Mouse (Mus musculus) liver, adult 2 months (tissue): ENCODE results near the gene Zfp260. TPM values are rescaled to one million over a fixed set of nuclear protein-coding genes. Genes with fewer than 3 reads are reported as not detected.

ENCODE experiments used
- DNase-seq: peaks from one replicate; pipeline ENCODE4 v3.0.0-alpha.2; 2011; ENCODE audit warnings: low read depth, low spot score; ENCODE audit errors: extremely low read depth
- H3K27ac ChIP-seq: fragments of 200-500 bp; replicated peaks from 2 replicates; pipeline ENCODE4 v1.5.1; 2012; ENCODE audit warnings: low read depth, mild to moderate bottlenecking, control low read depth, inconsistent platforms, low read length; ENCODE audit not compliant: insufficient read depth
- H3K27me3 ChIP-seq: fragments of 200-500 bp; 2 replicates; pipeline ENCODE4 v1.6.1; 2012; ENCODE audit warnings: mild to moderate bottlenecking, moderate library complexity, low read length, inconsistent platforms; ENCODE audit not compliant: control insufficient read depth, insufficient read depth
- H3K36me3 ChIP-seq: fragments of 200-500 bp; 2 replicates; pipeline ENCODE4 v1.6.1; 2012; ENCODE audit warnings: low read length, inconsistent platforms; ENCODE audit not compliant: control insufficient read depth, insufficient read depth
- H3K4me1 ChIP-seq: fragments of 200-500 bp; 2 replicates; pipeline ENCODE4 v1.6.1; 2011; ENCODE audit warnings: low read length; ENCODE audit not compliant: control insufficient read depth, insufficient read depth
- H3K4me3 ChIP-seq: fragments of 200-500 bp; 2 replicates; pipeline ENCODE4 v1.5.1; 2011; ENCODE audit warnings: low read depth, mild to moderate bottlenecking, control low read depth, low read length, moderate library complexity; ENCODE audit not compliant: insufficient read depth
- H3K79me2 ChIP-seq: fragments of 200-500 bp; 2 replicates; pipeline ENCODE4 v1.6.1; 2012; ENCODE audit warnings: inconsistent platforms, mild to moderate bottlenecking, low read length, moderate library complexity; ENCODE audit not compliant: control insufficient read depth, insufficient read depth
- H3K9ac ChIP-seq: fragments of 200-500 bp; 2 replicates; pipeline ENCODE4 v1.6.1; 2012; ENCODE audit warnings: low read depth, mild to moderate bottlenecking, control low read depth, inconsistent platforms, low read length
- CTCF ChIP-seq: fragments of 200-500 bp; IDR thresholded peaks from 2 replicates; pipeline ENCODE4 v1.5.1; 2011; ENCODE audit warnings: low read depth, low read length, control low read depth
- POLR2A ChIP-seq: fragments of 200-500 bp; IDR thresholded peaks from 2 replicates; pipeline ENCODE4 v1.6.1; 2011; ENCODE audit warnings: low read length, control low read depth; ENCODE audit not compliant: insufficient read depth; ENCODE audit errors: extremely low read depth
- WGBS: fragments of 180-500 bp; shearing (Covaris S2); methylation state at CpG from one replicate; pipeline ENCODE4 v1.1.7; 2018; 5-methylcytosine and 5-hydroxymethylcytosine counted together
- polyA plus RNA-seq: library from polyadenylated mRNA; depleted of rRNA; stranded (reverse); fragments of >200 nt; gene quantifications from 2 replicates; pipeline ENCODE4 v1.2.3, GENCODE M21; 2012; rRNA removed
- total RNA-seq: library from RNA; depleted of rRNA; stranded (reverse); fragments of >200 nt; gene quantifications from 2 replicates; pipeline ENCODE4 v1.2.3, GENCODE M21; 2014; rRNA removed

Gene Zfp260
- 19.0 and 19.6 TPM in 2 replicates for total RNA-seq
- polyA plus RNA-seq, result 8.3 and 11.1 TPM in 2 replicates

DNA sequence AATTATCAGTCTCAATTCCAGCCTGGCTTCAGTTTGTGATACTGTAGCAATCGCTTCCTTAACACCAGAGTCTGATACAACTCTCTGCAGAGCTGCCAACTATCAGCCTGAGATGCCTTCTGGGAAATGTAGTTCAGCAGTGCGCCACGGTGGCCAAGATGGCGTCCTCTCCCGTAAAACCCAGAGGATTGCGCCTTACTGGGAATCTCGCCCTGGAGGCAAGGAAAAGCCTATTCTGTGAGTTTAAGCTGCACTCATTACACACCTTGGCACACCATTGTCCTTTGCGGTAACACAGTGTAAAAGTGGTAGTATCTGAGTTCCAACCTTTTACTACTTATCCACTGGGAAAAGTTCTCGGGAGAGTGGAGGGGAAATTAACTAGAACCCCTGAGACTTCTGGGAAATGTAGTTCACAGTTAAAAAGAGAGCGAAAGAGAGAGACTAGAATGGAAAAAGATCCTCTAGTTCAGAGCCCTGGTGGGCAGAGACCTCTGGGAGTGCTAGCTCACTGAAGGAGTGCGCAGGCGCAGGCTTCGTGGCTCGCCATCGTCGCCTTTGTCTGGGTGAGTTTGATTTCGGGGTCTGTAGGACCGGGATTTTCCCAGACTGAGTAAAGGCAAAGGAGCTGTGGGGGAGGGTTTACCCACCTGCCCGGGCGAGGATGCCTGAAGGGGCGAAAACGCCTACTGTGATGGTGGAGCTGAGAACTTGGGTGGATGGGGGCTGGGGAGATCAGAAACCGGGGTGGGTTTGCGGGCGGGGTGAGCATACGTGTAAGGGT is at the start of gene Zfp260:
TSS of gene Zfp260 (plus strand) at position 132 of the 784 bp plus-strand sequence.
- Histone ChIP-seq H3K79me2 (peaks cover 12% of the 10 kb centered on the region; the same call in 1 of the 2 replicates), H3K27ac (peak within 1 kb of the TSS; percentile 92), H3K9ac (peak within 1 kb of the TSS; percentile 81), H3K36me3 (peaks cover 4% of the 10 kb centered on the region; the same call in 1 of the 2 replicates), H3K4me3 (peak within 1 kb of the TSS; percentile 72), H3K27me3 (no peaks in the 10 kb centered on the region), H3K4me1 (peaks cover 5% of the 10 kb centered on the region; the same call in 1 of the 2 replicates)
- under 1% methylated on average over 26 of the region's 26 CpGs for WGBS
- DNase-seq, result peak; percentile 95
- TF ChIP-seq POLR2A (0 out of 2 replicates have a peak, but pooled peaks have one; percentile 51), CTCF (no peak)

DNA sequence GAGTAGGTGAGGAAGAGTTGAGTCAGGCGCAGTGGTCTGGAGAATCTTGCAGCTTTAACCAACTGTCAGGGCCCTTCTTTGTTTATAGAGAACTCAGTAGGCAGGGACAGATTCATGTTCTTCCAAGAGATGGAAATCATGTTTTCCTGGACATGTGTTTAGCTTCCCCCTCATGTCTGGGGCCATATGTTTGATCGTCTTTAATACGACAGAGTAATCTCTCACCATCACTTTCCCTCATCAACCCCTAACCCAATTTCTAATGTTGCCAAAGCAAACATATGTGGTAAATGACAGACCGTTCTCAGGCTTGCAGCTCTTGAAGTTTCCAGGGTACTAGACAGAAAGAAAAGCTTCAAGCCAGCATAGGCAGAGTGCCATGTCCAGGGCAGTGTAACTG is 46.5 kb upstream of the Zfp260 start:
- no peak for DNase-seq
- H3K4me3 ChIP-seq, result no peak overlapping the region
- no peak for TF ChIP-seq CTCF
- no peak for TF ChIP-seq POLR2A
- no peaks in the 10 kb centered on the region for H3K4me1 ChIP-seq
- no peaks in the 10 kb centered on the region for H3K36me3 ChIP-seq
- H3K27me3 ChIP-seq, result no peaks in the 10 kb centered on the region
- no peak overlapping the region for H3K9ac ChIP-seq
- H3K27ac ChIP-seq, result no peak overlapping the region
- WGBS, result 70% methylated on average over 4 of the region's 4 CpGs
- H3K79me2 ChIP-seq, result no peaks in the 10 kb centered on the region

DNA sequence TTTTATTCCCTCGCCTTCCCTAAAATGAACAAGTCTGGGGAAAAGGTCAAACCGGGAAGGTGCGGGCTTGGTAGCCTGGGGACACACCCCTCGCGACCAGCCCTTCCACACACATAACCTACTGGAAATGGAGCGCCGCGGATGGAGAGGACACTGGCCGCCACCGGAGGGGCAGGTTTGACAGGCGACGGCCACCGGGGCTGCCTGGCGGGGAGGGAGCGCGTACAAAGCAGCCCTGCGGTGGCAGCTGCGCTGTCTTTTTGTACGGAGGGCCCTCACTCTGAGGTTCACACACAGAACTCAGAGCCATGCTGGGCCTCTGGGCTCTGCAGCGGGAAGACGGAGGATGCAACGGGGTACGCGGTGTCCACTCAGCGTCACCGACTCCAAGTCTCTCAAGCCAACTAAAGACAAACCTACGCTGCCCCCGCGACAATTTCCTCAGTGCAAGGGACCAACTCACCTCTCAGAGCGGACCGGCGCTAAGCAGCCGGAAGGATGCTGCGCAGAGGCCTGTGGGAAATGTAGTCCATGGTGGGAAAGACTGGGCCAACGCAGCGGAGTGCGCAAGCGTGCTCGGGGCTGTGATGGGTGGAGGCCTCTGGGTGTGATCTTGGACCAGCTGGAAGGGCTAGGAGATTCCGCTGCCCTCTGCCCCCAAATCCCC is 43.6 kb upstream of the Zfp260 start, which contains the start of gene Zfp14:
TSS of gene Zfp14 (minus strand) at position 499 of the 667 bp plus-strand sequence.
- Histone ChIP-seq H3K27ac (no peak within 1 kb of the TSS), H3K27me3 (no peaks in the 10 kb centered on the region), H3K4me1 (no peaks in the 10 kb centered on the region), H3K4me3 (peak within 1 kb of the TSS; percentile 63), H3K36me3 (no peaks in the 10 kb centered on the region), H3K79me2 (no peaks in the 10 kb centered on the region), H3K9ac (peak within 1 kb of the TSS; percentile 47)
- peak; percentile 76 for DNase-seq
- under 1% methylated on average over 40 of the region's 40 CpGs for WGBS
- TF ChIP-seq CTCF (no peak), POLR2A (no peak)

DNA sequence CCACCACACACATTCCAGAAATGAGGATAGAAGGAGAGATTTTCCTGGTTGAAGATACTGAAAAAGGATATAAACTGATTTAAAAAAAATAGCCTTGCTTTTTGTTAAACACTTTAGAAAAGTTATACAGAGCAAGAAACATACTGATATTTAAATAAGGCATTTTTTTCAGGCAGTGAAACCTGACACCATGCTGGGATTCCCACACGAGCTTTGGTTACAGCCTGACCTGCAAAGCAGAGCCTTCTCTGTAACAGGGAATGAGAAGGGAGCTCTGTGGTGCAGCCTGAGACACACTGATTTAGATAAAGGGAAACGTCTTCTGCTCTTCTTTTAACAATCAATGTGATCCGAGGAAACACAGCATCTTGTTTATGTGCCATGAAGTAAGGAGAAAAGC is 41.0 kb upstream of the Zfp260 start:
- H3K4me3 ChIP-seq, result no peak overlapping the region
- 15% methylated on average over 3 of the region's 3 CpGs for WGBS
- TF ChIP-seq POLR2A, result no peak
- no peak for TF ChIP-seq CTCF
- H3K4me1 ChIP-seq, result no peaks in the 10 kb centered on the region
- no peaks in the 10 kb centered on the region for H3K79me2 ChIP-seq
- H3K9ac ChIP-seq, result no peak overlapping the region
- H3K36me3 ChIP-seq, result no peaks in the 10 kb centered on the region
- H3K27ac ChIP-seq, result no peak overlapping the region
- no peaks in the 10 kb centered on the region for H3K27me3 ChIP-seq
- no peak for DNase-seq

- no peak for DNase-seq
- no peak overlapping the region for H3K4me3 ChIP-seq
- no peaks in the 10 kb centered on the region for H3K27me3 ChIP-seq
- TF ChIP-seq CTCF, result no peak
- no peak for TF ChIP-seq POLR2A
- H3K4me1 ChIP-seq, result no peaks in the 10 kb centered on the region
- no peak overlapping the region for H3K27ac ChIP-seq
- H3K79me2 ChIP-seq, result no peaks in the 10 kb centered on the region
- no peaks in the 10 kb centered on the region for H3K36me3 ChIP-seq
- WGBS, result 96% methylated on average over 6 of the region's 6 CpGs
- H3K9ac ChIP-seq, result no peak overlapping the region
These were observed 34.2 kb upstream of the Zfp260 start for GRCm38 (mm10) chr7:30060341-30060740.
